Mouse (Mus musculus) myocyte (in vitro differentiated cells): Measurements from ENCODE around the gene Ccr6.

Experiments used
- E2F4 ChIP-seq: IDR thresholded peaks from one replicate; pipeline ENCODE4 v1.6.1; 2011; ENCODE audit warnings: mild to moderate bottlenecking, control low read depth, moderate library complexity; ENCODE audit not compliant: insufficient read depth
- MAX ChIP-seq: IDR thresholded peaks from one replicate; pipeline ENCODE4 v1.6.1; 2011; ENCODE audit warnings: low read depth, mild to moderate bottlenecking, control low read depth
- POLR2A ChIP-seq: IDR thresholded peaks from one replicate; pipeline ENCODE4 v1.6.1; 2011; ENCODE audit warnings: low read depth, mild to moderate bottlenecking, control low read depth, moderate library complexity; ENCODE audit not compliant: insufficient read length
- POLR2AphosphoS2 ChIP-seq: IDR thresholded peaks from one replicate; pipeline ENCODE4 v1.6.1; 2011; ENCODE audit warnings: low read depth, control low read depth; ENCODE audit not compliant: insufficient read length
- TCF3 ChIP-seq: IDR thresholded peaks from one replicate; pipeline ENCODE4 v1.6.1; 2011; ENCODE audit warnings: low read depth, control low read depth; ENCODE audit not compliant: insufficient read length
- USF1 ChIP-seq: IDR thresholded peaks from one replicate; pipeline ENCODE4 v1.6.1; 2011; ENCODE audit warnings: low read depth, mild to moderate bottlenecking, control low read depth, moderate library complexity

- TF ChIP-seq POLR2A (no peak), E2F4 (no peak), USF1 (no peak), MAX (no peak), POLR2AphosphoS2 (no peak), TCF3 (no peak)
Measured at GRCm38 (mm10) chr17:8193678-8194077, 42.2 kb upstream of the Ccr6 start.
